Mouse (Mus musculus): ENCODE measurements around the gene Arrdc1.
"Not testable (repeated sequence)": the region's sequence is repeated elsewhere in the genome, so short reads cannot be mapped to it uniquely, and the experiment has no call there.

Arrdc1 gene

DNA sequence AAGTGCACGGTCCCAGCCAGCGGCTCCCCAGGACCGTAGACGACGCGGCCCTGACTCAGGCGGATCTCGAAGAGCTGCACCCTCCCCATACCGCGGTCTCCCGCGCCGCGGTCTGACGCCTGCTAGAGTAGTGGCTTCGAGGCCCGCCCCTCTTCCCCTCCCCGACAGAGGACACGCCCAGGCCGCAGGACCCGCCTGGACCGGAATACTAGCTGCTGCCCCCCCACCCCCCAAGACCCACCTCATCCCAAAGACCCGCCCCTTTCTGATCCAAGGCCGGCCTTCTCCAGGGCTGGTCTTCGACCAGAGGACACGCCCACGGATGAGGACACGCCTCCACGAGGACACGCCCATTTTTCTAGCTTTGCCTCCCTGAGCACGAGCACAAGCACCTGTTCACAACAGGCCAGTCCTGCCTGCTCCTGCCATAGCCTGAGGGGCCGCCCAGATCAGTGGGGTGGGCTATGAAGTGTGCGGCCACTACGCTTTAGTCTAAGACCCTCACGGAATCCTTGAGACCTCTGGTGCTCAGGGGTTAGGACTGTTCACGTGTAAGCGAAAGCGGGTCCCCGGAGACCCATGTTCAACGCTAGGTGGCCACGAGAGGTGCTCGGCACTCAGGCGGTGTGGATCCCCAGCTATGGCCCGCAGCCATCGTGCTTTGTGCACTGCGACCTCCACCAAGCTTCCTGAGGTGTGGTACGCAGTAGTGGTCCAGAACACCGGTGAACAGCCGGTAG is at the start of gene Arrdc1:
Gene Arrdc1 (minus strand): TSS at position 196 of the 740 bp plus-strand sequence.
- DNase-seq: peak; percentile 96

DNA sequence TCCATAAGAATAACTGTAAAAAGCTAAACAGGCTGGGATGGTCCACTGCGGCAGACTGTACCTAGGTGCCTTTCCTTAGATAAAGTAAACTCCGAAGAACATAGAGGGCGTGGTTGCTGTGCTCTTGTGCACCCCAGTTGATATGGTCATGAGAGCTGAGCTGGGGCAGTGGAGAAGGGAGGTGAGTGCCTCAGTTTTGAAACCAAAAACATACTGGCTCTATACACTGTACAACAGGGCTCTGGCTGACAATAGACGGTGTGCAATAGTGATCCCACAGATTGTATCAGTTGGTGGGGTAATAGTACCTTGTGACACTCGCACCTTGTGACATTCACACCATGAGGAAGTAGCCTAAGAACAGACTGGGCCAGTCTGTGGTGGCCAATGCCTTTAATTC is 41.9 kb upstream of the Arrdc1 start:
- no peak for DNase-seq

DNA sequence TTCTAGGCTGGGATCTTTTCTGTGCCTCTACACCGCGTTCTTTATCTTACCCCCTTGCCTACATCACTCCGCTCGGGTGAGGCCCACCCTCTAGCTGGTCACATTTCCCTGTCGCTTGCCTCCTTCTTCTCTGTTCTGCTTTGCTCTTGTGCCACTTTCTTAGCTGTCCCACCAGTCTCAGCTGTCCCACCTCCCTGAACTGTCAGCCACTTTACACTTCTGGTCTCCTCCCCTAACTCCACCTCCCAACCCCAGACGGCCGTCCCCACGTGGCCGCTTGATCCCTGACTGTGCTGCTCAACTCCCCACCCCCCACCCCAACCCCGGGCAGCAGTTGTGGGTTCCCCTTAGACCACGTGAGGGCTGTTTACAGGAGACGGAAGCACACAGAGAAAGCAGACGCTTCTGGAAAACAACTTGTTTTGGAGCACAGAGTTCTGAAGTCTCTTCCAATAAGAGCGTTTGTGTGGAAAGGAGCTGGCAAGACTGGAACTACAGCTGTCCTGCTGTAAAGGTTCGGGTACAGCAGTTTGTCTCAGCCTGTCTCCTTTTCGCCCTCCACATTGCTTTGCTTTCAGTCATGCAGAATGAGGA is 40.7 kb upstream of the Arrdc1 start, which contains the start of gene Pnpla7:
Gene Pnpla7 (plus strand): TSS at position 330 of the 594 bp plus-strand sequence.
- peak; percentile 88 for DNase-seq

DNA sequence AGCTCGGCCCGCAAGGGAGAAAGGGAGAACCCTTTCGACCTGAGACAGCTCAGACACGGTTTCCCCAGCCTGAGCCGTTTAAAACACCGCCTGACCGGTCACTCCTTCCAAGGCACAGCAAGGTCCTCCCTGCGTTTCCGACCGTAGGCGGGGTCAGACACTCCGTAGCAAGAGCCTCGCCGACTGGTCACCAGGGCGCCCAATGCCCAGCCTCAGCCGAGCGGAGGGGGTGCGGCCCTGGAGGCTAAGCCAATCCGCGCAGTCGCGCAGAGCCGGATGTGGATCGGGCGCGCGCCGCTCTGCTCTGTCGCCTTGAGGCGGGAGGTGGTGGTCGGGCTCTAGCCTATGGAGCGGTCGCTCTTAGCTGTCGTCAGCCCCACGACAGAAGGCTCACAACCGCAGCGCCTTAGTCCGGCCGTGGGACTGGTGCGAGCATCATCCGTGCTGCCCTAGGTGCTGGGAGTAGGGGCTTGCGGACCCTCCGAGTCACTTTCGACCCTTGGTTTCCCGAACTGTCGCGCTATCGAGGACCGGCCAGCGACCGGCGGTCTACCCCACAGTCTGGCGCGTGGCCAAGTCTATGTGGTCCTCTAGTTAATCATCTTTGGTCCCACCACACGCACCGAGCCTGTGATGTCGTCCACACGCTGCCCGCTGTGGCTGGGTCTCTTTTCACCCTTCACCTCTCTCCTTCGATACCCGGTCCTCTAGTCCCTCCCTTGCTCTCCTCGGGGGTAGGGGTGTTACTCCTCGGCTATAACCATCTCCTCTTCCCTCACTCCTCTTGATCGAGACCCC is 40.1 kb upstream of the Arrdc1 start, which contains the start of gene Mrpl41:
Gene Mrpl41 (minus strand): TSS at position 193 of the 798 bp plus-strand sequence.
- peak; percentile 98 for DNase-seq

DNA sequence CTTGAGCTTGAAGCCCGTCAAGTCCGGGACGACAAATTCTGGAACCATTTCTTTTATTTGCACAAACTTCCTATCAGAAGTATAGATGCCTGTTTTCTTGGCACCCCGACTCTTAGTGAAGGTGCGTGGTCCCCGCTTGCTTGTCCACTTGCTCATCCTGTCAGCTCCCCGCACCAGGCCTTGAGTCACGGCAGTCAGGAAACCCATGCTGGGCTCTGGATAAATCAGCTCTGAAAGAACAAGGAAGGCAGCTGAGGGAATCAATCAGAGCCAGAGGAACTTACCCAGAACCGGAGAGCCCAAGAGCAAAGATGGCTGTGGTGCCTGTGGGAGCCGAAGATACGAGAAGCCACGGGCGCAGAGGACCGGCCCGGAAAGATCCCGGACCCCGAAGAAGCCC is 39.4 kb upstream of the Arrdc1 start:
- DNase-seq: not testable (repeated sequence)

DNA sequence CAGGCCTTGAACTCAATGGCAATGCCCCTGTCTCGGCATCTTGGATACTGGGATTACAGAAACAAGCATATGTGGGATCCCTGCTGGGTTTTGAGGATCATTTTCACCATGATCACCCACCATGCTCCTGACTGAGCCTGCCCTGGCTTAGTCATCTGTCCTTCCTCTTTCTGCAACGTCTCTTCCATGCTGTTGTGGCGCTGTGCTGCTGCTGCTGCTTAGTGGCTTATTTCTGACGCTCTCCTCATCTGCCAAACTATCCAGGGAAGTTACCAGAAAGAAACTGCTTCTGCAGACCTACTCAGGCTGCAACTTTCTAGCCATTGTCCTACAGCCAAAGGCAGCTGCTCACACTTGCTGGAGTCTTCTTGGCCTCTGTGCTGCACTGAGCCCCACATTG is 35.3 kb upstream of the Arrdc1 start:
- no peak for DNase-seq

DNA sequence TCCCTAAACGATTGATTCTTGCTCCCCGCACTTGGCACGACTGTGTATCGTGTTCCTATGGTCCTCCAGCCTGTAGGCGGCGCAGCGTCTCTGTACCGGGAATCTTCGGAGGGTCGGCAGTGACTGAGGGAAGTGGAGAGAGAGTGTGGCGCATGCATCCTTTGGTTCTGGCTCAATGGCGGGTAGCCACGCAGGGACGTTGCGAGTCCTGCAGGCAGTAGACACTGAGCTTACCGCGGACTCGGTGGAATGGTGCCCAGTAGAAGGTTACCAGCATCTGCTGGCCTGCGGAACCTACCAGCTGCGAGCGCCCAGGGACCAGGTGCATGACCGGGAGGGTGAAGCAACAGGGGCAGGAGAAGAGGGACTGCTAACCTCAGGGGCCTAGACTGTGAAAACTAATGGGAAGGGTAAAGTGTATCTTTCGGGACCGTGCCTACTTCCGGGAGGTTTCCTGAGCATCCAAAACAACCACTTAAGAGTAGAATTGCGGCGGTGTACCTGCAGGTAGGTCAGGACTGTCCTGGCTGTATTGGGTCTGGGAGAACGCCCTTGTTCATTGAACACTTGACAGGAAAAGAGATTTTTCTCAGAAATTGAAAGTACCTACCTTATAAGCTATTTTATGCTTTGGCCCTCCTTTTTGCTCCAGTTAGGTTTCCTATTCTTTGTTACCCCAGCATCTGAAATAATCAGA is 27.4 kb upstream of the Arrdc1 start, which contains the start of gene Dph7:
Gene Dph7 (plus strand): TSS at position 97 of the 697 bp plus-strand sequence.
- peak; percentile 86 for DNase-seq

DNA sequence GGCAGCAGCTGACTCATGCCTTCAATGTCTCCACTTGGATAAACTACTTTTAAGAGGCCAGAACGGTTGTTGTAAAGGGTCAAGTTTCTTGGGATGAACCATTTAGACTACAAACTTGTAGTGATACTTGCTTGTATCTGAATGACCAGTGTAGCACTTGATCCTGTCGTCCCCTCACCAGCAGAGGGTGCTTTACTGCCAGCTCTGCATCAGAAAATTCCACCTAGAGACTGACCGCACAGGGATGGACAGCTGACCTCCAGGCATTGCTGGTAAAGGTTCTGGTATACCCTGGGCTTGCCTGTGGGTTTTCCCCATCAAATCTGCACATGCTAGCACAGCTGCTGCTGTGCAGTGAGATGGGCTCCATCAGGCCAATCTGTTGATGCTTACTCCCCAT is 25.9 kb upstream of the Arrdc1 start:
- peak; percentile 61 for DNase-seq

DNA sequence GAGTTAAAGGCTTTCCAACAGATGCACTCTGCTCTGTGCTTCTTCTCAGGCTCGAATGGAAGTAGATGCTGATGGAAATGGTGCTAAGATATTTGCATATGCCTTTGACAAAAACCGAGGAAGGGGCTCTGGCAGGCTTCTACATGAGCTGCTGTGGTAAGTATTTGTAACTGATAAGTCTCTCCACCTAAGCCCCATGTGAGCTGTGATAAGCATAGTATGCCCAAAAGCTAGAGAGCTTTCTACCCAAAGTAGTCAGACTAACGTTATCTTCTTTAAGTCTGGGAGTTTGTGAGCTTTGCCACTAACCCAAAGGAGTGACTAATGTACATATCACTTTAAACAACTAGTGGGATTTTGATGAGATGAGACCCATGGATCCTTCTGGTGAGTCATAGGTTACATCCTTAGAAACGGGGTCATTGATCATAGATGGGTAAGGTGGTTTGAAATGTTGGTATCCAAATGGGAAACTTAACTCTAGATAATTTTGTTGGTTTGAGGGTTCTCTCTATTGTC is 17.5 kb upstream of the Arrdc1 start:
- no peak for DNase-seq

DNA sequence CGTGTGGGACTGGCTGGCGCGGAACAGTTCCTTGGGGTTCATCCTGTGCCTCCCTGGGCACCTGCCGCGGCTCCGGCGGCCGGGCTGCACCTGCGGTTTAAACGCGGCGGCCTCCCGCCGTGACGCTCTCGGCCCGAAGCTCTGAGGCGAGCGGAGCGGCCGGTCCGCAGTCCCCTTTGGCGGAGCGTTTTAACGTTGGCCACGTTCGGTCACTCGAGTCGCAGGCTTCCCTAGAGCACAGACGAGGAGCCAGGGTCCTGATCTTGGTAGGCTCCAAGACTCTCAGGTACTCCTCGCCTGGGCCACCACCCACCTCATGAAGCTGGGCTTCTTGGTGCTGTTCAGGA is 15.1 kb upstream of the Arrdc1 start:
- DNase-seq: peak; percentile 16

DNA sequence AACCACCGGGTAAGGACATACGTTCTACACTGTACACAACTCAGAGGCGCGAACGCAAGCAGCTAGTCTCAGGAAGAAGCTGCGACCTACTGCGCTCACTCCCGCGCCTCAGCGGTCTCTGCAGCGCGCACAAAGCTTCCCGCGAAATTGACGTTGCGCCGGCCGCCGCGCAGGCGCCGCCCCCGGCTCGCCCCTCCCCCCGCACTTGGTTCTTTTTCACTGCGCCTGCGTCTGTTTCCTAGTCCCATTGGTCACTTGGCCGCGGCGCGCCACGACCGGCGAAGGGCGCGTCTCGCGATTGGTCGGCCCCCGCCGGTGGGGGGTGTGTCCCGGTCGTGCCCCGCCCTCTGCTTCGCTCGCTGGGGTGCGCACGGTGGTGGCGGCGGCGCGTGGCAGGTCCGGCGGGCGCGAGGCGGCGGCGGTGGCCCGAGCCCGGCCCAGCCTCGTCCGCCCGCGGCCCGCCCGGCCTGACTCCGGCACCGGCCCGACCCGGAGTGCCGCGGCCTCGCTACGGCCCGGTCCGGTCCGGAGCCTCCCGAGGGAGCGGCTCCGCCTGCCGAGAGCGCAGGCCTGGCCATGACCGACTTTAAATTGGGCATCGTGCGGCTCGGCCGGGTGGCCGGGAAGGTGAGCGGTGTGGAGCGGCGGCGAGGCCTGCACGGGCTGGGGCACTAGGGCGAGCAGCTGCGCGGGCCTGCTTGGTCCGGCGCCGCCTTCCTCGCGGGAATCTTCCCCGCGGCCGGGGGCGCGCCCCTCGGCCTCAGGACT is 14.6 kb upstream of the Arrdc1 start, which contains the start of gene Zmynd19:
Gene Zmynd19 (plus strand): TSS at position 372 of the 768 bp plus-strand sequence.
- DNase-seq: peak; percentile 99

DNA sequence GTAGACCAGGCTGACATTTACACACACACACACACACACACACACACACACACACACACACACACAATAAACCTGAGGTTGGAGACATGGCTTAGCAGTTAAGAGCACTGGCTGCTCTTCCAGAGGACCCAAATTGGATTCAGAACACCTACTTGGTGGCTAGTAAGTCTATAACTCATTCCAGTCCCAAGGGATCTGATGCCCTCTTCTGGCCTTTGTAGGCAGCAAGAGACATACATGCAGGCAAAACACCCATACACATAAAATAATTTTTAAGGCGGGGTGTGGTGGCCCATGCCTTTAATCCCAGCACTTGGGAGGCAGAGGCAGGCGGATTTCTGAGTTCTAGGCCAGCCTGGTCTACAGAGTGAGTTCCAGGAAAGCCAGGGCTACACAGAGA is 9.3 kb upstream of the Arrdc1 start:
- peak; percentile 67 for DNase-seq

DNA sequence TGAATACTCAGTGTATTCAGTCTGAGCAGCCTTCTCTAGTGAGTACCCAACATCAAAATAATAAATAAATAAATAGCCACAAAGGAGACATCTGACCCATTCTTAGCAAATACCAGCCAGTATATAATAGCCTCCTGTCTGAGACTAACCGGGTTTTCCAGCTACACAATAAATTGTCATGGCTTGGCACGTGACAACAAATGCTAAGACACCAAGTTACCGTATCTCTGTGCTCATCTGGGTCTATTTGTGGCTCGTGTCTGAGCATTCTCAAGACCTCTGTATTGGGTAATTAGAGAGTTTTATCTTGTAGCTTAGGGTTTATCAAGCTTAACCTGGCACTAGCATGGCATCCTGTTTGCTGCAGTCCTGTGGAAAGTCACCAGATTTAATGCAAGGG is 7.0 kb upstream of the Arrdc1 start:
- DNase-seq: no peak

DNA sequence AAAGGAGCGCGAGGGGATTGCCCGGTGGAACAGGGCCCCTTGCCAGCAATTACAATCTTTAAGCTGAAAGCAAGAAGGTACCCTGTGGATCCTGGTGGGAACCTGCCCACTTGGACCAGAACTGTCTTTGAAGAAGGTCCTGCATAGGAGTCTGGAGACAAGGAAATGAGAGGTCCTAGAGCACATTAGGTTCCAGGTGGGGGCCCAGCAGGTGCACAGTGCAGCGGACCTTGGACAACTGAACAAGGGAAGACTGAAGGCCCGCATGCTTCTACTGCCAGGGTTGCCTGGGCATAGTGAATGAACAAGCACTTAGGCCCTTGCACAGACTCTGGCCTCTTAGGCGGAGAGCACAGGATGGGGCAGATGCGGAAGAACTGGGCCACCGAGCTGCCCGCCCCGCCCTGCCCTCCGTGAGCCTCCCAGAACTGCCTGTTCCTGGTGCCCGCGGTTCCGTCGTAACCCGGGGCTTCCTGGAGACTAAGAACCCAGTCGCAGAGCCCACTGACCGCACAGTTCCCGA is 550 bp downstream of the Arrdc1 start:
- DNase-seq: peak; percentile 68

DNA sequence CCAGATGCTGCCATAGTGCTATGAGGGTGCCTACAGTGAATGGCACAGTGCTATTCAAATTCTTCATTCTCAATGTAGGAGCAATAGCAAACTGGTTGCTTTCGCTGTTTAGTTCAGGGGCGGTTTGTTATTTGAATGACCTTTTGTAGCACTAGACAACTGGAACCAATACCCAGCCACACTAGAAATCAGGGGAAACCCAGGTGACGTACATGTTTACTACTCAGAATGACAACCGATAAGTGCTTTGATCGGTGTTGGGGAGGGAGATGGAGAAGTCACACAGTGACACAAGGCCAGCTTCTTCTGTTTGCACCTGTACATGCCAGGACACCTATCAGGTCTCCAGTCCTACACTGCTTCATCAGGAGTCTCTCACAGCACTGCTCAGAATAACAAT is 5.5 kb downstream of the Arrdc1 start:
- no peak for DNase-seq

DNA sequence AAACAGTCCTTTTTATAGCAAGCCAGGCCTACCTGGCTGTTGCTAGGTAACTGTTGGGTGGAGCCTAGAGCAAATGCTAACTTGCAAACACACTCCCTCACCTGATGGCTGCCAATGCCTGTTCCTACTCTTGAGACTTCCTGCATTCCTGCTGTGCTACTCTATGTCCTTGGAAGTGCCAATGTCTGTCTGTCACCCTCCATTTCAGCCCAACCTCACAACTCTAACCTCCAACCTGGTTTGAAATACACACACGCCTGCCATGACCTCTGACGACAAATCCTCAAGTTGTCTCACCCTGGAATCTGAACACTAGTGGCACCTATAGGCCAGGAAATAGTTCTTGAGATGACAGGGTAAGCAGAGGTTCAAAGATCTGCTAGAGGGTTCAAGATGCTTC is 5.9 kb downstream of the Arrdc1 start:
- DNase-seq: peak; percentile 63

DNA sequence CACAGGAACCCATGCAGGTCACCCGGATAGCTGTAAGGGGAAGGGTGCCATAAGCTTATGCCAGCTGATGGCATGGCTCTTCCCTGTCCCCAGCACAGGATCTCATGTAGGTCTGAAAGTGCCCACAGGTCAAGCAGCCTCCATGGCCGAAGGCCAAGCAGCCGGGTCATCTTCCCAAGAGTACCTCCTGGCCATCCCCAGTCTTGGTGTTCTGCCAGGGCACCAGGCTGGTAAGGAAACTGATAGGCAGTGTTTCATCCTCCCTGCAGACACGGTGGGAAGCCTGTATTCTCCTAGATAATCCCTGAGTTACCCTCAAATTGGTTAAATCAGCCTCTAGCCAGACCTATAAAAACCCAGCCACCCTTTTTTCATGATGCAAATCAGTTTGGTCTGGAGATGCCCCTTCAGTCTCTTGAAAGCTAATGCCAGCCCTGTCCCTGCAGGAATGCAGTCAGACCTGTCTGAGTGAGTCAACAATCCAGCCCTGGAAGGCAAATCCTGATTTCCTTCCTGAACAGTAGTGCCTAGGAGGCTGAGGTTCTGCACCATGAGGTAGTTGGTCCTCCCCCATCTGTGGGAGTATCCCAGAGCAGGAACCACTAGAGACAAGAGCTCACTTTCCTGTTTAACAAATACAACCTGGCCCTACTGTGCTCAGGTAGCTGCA is 7.1 kb downstream of the Arrdc1 start:
- DNase-seq: peak; percentile 75

DNA sequence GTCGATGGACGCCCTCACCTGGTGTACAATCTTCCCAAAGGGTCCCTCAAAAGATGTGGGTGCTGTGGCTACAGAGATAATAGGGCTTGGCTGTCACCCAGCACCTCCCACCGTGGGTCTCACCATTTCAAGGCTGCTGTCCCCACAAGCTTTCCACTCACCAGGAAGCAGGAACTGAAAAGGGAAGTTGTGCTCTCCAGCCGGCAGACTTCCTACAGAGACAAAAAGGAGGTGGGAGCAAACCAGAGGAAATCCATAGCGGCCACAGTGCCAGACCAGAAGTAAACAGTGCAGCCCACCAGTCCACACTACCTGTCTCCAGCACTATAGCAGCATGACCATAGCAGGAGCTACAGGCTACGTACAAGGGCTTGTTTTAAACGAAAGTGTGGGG is 8.1 kb downstream of the Arrdc1 start:
- DNase-seq: no peak

DNA sequence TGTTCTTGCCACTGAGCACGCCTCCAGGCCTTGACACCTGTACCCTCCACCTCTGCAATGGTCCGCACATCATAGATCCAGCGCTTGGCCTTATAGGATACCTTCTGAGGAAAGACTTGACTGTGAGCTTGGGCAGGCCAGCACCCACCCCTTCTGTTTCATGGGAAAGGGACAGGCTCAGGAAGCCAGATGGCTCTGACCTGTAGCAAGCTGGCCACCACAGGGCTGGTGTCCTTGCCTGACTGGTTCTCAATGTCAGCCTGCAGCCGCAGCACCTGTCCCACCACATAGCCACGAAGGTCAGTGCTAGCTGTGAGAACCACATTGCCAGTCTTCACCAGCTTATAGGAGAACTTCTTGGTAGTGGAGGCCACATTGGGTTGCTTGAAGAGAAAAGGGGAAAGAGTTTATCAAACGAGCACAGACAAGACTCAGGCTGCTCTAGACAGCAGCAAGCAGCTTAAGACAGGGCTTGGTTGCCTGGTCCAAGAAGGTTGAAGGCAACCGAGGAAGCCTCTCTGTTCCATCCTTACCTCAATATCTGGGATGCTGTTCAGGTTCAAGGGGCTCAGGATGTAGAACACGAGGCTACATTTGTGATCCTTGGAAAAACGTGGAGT is 8.6 kb downstream of the Arrdc1 start:
- no peak for DNase-seq

DNA sequence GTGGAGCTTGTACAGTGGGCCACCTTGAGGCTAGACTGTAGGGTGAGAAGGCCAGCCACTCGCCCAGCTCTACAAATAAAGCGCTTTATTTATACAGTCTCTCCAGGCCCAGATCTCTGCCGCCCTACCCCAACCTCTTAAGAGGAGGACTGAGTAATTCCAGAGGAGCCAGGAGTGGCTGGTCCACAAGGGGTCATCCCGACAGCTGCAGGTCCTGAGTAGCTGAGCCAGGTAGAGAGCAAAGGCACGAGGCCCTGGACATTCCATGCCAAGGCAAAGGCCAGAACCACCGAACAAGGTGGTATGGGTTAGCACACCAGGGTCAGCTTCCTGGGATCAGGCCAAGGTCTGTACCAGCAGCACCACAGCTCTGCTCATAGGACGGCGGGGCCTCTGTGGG is 9.8 kb downstream of the Arrdc1 start:
- DNase-seq: no peak

DNA sequence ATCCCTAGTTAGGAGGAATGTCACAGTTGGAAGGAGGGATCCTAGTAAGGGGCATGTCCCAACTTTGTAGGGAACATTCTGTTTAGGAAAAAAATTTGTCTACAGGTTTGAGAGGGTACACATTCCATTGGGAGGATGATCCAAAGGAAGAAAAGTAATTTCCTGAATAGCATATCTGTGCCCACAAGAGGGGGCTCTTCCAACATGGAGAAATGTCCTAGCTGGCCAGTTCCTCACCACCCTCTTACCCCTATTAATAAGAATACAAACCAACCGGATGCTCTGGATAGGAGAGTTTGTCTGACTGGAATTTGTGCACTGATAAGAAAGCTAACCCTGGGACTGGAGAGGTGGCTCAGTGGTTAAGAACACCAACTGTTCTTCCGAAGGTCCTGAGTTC is 11.5 kb downstream of the Arrdc1 start:
- peak; percentile 54 for DNase-seq
